ENCODE assay signal across 9 mouse cellular contexts in the genomic region with DNA sequence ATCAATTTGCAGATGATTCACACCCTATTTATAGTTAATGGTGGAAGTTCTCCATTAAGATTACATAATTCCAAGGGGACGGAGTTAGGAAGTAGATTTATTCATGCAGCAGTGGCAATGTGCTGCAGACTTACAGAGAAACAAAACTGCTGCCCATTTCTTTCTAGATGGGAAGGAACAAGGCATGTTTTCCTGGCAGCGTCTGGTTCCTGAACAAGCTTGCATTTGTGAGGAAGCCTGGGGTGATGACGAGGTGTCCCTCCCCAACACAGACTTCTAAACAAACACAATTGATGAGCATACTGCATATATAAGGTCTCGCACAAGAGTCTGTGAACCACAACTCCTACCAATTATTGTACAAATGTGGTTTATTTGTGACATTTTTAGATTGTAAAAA.
A peak's percentile ranks its signal among the peaks of the same experiment; 100 is the strongest.
DNase-seq lines count a peak whose midpoint lies in the region; ATAC-seq and TF ChIP-seq lines count a peak whose summit lies in the region.
"Had no signal": no experiment of that assay in that cellular context is flagged by ENCODE, and none has a peak within 500 bp of the region (broad histone marks: within the 10 kb centered on the region; RNA-seq: fewer than 3 reads in every experiment).

No protein-coding gene starts in this region.

- WGBS in forebrain, embryonic 15.5 days: 53% methylated on average over 4 of the region's 4 CpGs

- no peak for TF ChIP-seq CTCF in Patski (IDR thresholded peaks at IDR 0.05)

- H3K27ac ChIP-seq in forebrain, embryonic 15.5 days (replicated peaks): peak overlapping the region; percentile 73

- ATAC-seq in Patski: no peak
- ATAC-seq in forebrain, embryonic 15.5 days (replicated peaks): peak; percentile 32; the same call in 1 of the 2 replicates

- H3K4me3 ChIP-seq in forebrain, embryonic 15.5 days: no peak overlapping the region

- CTCF ChIA-PET in Patski (lab: Charles Lee): interaction anchor here (0.7 to 1.7 kb wide), 12 partner anchors 9 to 242 kb away, joined by 3 to 6 read pairs (median 4); no protein-coding TSS in a partner anchor

- peak; percentile 25 for DNase-seq in cerebellum, adult 11 months
- no peak for DNase-seq in cerebellum, postnatal 4 days (ENCODE audit: low spot score in 2 of 2)
- DNase-seq in Patski (ENCODE audit: low read depth, low spot score): peak; percentile 10
- peak; percentile 32 to 39 for DNase-seq in layer of hippocampus, postnatal 36 days
- DNase-seq in kidney, adult 9 months: no peak
- no peak for DNase-seq in B cell, adult 2 months
- no peak for DNase-seq in c-Kit-positive CD71-positive TER-119-positive erythroid progenitor cells, embryonic 14.5 days (ENCODE audit: low spot score)

- H3K4me2 ChIP-seq in forebrain, embryonic 15.5 days (replicated peaks): 0 out of 2 replicates have a peak overlapping the region, but pooled peaks have one; percentile 3

- H3K27me3 ChIP-seq in Patski: no peaks in the 10 kb centered on the region
- H3K27me3 ChIP-seq in forebrain, embryonic 15.5 days: no peaks in the 10 kb centered on the region

- POLR2A ChIA-PET in Patski (lab: Charles Lee): no interaction called here

- H3K9me3 ChIP-seq in forebrain, embryonic 15.5 days: no peaks in the 10 kb centered on the region

- peak overlapping the region; percentile 27; the same call in 1 of the 2 replicates for H3K9ac ChIP-seq in forebrain, embryonic 15.5 days (replicated peaks)

- in situ Hi-C loops in Patski (cut with MboI; ENCODE audit: low pct_unique_long_range_greater_than_20kb): loop anchor here (5.0 to 10.0 kb wide), 2 partner anchors 208 to 385 kb away; no protein-coding TSS in a partner anchor

- no peaks in the 10 kb centered on the region for H3K36me3 ChIP-seq in forebrain, embryonic 15.5 days
- H3K36me3 ChIP-seq: G1E had no signal

- H3K4me1 ChIP-seq in forebrain, embryonic 15.5 days: peaks cover 9% of the 10 kb centered on the region

Comparison
In these comparisons a context has a peak if more than half of its experiments do, and no peak if none do; other contexts are left out.
1. DNase-seq: peak in cerebellum, adult 11 months (single experiment), Patski (single experiment) and layer of hippocampus, postnatal 36 days (2 of 2); none in cerebellum, postnatal 4 days (0 of 2), kidney, adult 9 months (single experiment), B cell, adult 2 months (0 of 2) and c-Kit-positive CD71-positive TER-119-positive erythroid progenitor cells, embryonic 14.5 days (single experiment).